Mouse (Mus musculus) left cerebral cortex, postnatal 36 days (tissue): ENCODE data around the gene Mphosph8. TPM values are rescaled to one million over a fixed set of nuclear protein-coding genes. Genes with fewer than 3 reads are reported as not detected.

Experiments used
- DNase-seq, 2 experiments: peaks; one replicate each; pipeline ENCODE4 v3.0.0; 2021 to 2022; ENCODE audit warnings: low spot score in 2 of 2, mixed read lengths in 1 of 2
- intact Hi-C: fragments of 180-260 bp; cut with DNase I; formaldehyde crosslinking; loops from one replicate; pipeline ENCODE4 v1.15.1; 2025
- total RNA-seq, 2 experiments: library from RNA; stranded (reverse); gene quantifications; 2 replicates each; pipeline ENCODE4 v1.2.3; 2021

The Mphosph8 gene
- 10 to 100 TPM; 46.6 to 59.0 TPM for total RNA-seq

- DNase-seq: peak; percentile 100
- intact Hi-C loops: loop anchor here (5.0 kb wide), 2 partner anchors 96 to 219 kb away; partner anchors contain the start of gene Zmym2
These were observed at the start of gene Mphosph8 for GRCm38 (mm10) chr14:56667969-56668802. TSS of gene Mphosph8 (plus strand) at chr14:56668248.

DNA sequence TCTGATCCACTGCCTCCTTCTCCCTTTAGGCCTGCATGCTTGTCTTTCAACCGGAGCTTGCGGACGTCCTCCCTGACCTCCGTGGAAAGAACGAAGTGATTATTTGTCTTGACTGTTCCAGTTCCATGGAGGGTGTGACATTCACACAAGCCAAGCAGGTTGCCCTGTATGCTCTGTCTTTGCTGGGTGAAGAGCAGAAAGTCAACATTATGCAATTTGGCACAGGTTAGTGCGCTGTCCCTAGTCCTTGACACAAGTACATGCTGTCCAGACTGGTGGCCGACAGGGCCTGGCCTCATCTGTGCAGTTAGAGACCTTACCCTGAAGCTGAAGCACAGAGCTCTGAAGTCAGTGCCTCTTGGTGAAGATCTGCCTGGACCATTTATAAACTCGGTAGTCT lies 47.6 kb upstream of the Mphosph8 start:
- intact Hi-C loops: no loop called here
- no peak for DNase-seq

GRCm38 (mm10) chr14:56626202-56626601 lies 41.8 kb upstream of the Mphosph8 start:
- DNase-seq: no peak
- intact Hi-C loops: no loop called here

DNA sequence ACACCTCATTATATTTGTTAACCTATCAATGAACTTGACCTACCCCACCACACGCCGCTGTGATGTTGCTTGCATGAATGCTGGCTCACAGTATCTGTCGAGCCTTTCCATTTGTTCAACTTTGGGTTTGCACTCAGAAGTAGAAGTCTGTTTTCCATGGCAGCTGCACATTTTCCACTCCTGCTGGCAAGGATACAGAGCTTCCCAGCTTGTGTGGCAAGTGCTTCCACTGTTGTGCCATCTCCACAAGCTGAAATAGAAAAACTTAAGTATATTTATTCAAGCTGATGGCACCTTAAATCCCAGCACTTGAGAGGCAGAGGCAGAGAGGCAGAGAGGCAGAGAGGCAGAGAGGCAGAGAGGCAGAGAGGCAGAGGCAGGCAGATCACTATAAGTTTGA lies 39.7 kb upstream of the Mphosph8 start:
- DNase-seq: peak; percentile 16 to 25
- intact Hi-C loops: no loop called here

DNA sequence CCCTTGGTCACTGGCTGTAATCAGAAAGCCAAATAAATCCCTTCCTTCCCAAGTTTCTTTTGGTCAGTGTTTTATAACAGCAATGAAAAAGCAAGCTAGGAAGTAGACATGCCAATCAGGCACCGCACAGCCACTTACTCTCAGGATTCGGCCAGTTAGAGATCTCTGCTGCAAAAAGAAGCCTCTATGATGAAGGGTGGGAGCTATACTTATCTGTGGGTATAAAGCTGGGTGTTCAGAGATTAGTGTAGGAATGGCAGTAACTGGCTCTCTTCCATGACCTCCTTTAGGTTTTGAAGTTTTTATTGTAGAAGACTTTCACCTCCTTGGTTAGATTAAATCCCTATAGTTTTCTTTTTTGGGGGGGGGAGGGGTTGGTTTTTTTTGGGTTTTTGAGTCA lies 36.9 kb upstream of the Mphosph8 start:
- intact Hi-C loops: no loop called here
- no peak for DNase-seq

DNA sequence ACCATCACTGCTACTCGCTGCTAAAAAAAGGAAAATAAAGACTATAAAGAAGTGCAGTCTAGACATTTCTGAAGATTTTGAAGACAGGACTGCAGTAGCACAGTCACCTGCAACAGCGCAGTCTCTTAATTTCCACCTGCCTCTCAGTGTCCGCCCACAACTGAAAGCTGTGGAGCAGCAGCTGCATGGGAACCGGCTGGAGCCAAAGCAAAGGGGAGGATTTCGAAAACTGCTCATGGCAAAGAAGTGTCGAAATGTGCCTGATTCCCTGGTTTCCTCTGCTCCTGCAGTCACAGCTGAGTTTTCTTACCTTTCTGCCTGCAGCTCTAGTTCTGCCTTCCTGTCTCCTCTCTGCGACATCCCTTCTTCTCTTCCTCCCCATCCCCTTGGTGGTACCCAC lies 20.8 kb upstream of the Mphosph8 start:
- DNase-seq: no peak
- intact Hi-C loops: no loop called here

- intact Hi-C loops: no loop called here
- no peak for DNase-seq
These were observed 18.6 kb upstream of the Mphosph8 start for GRCm38 (mm10) chr14:56649448-56649847.

DNA sequence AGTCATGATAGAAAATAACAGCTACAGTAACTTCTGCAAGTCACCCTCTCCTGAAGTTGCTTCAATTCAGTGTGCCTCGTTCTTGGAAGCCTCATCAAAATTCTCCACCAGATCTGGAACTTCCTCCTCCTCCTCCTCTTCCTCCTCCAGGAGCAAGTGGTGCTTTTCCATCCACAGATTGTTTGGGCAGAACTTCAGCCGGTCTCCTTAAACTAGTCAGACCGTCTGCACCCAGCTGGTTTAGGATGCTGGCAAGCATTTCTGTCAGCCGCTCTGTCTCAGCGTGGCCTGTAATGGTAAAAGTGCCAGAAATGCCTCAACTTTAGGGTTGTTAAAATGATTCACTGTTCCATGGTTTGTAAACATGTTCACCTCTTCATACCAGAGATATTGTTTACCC lies 2.4 kb upstream of the Mphosph8 start:
- intact Hi-C loops: loop anchor here (5.0 kb wide), 2 partner anchors 93 to 222 kb away; partner anchors contain the start of gene Zmym2
- peak; percentile 9 to 22 for DNase-seq

DNA sequence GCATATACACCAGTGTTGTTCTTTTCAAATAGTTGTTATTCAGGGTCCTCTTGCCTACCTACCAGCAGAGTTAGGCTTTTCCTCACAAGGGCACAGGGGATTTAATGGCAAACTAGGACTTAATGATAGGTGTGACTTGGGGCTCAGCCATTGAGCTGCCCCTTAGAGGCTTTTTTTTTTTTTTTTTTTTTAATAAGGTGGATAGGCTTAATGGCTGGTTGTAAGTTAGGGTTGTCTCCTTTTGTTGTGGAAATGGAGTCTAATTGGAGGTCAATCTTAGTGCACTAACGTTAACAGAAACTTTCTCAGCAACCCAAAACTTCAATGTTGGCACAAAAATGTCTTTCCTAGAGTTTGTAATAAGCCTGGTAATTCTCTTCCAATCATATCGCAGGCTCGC lies 1.1 kb upstream of the Mphosph8 start:
- intact Hi-C loops: loop anchor here (5.0 kb wide), 2 partner anchors 95 to 220 kb away; partner anchors contain the start of gene Zmym2
- no peak for DNase-seq

DNA sequence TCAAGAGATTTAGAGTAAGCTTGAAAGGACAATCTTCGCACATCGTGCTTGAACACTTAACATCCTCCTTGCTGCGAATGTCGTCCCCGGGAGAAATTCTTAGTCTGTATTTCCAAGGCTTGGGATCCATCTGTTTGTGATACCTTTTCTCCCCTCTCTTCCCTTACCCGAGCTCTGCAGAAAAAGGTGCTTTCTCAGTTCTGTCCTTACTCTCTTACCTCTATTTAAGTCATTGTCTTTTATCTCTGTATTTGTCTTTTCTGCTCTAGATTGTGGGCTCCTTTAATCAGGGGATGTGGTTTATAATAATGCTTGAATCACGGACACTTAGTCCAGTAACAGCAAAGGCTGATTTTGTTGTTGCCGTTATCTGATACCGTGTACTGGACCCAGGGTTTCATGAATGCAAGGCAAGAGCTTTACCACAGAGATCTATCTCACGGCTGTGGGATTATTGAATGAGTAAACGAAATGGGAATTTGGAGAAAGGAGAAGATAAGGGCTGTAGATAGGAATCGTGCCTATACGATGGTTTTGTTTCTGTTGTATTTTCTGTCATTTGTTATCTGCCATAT lies 1.1 kb downstream of the Mphosph8 start:
- DNase-seq: no peak
- intact Hi-C loops: loop anchor here (5.0 kb wide), 2 partner anchors 97 to 218 kb away; partner anchors contain the start of gene Zmym2

DNA sequence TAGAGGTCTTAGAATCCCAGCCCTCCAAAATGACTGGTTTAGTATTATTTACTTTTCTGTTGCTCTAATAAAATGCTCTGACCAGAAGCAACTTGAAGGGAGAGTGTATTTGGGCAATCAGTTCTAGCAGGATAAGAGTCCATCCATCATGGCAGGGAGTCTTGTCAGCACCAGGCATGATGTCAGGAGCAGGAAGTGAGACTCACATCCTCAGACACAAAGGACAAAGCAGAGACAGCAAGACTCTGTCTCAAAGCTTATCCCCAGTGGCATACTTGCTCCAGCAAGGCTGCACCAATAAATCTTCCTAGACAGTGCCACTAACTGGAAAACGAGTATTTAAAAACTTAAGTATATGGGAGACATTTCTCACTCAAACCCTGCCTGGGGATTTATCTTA lies 17.4 kb downstream of the Mphosph8 start:
- no peak for DNase-seq
- intact Hi-C loops: no loop called here

- DNase-seq: no peak
- intact Hi-C loops: no loop called here
These were observed 21.1 kb downstream of the Mphosph8 start for GRCm38 (mm10) chr14:56689116-56689515.

- DNase-seq: peak in 1 of 2 experiments; percentile 17
- intact Hi-C loops: loop anchor here (10.0 kb wide), 1 partner anchor 105 kb away; no protein-coding TSS in a partner anchor
These were observed 21.7 kb downstream of the Mphosph8 start for GRCm38 (mm10) chr14:56689766-56690165.

DNA sequence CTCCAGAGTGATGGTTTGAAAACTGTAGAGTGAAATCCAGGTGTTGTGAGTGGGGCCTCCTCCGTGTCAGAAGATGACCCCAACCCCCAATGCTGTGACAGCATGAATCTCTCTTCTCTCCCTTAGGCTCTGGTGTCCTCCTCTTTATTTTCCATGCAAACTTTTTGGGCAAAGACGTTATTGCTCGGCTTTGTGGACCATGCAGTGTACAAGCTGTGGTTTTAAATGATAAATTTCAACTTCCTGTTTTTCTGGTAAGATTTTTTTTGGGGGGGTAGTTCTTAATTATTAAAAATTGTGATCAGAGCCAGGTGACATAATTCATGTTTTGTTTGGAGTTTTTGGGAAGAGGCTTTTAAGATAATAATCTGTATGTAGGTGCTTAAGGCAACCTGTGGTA lies 27.4 kb downstream of the Mphosph8 start:
- intact Hi-C loops: loop anchor here (10.0 kb wide), 1 partner anchor 99 kb away; no protein-coding TSS in a partner anchor
- DNase-seq: no peak

DNA sequence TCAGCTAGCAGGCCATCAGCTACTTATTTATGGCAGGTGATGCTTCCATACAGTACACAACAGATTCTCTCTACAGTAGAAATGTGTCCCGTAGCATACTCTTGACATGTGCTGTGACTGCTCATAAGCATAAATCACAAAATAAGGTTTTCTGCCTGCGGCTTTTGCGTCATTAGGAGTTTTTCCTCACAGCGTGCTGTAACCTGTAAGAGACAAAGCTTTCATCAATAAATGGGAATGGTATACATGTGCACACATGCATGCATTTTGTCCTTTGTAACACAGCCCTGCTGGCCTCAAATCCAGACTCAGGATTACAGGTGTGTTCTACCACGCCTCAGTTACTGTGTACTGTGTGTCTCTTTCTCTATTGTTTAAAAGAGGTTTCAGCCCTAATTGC lies 29.8 kb downstream of the Mphosph8 start:
- intact Hi-C loops: loop anchor here (10.0 kb wide), 1 partner anchor 97 kb away; no protein-coding TSS in a partner anchor
- no peak for DNase-seq

GRCm38 (mm10) chr14:56702644-56703043 lies 34.6 kb downstream of the Mphosph8 start:
- DNase-seq: no peak
- intact Hi-C loops: no loop called here

DNA sequence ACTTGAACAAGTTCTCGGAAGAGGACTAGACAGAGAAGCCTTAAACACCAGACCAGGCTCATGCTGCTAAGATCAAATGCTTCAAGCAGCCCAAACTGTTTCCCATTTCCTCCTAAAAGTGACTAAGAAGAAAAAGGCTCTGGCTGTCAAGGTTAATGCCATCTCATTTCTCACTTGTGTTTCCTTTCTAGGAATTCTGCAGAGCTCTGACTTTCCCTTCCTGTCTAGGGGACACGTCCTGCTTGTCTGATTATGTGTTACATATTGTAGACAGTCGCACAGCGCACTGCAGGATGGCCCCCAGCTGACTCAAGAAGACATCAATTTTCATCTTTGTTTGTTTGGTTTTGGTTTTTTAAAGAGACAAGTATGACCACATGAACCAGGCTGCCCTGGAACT lies 37.6 kb downstream of the Mphosph8 start:
- intact Hi-C loops: no loop called here

GRCm38 (mm10) chr14:56726493-56726892 lies 58.4 kb downstream of the Mphosph8 start:
- intact Hi-C loops: no loop called here

More for the DNA sequence above, 37.6 kb downstream of the Mphosph8 start:
- no peak for DNase-seq

DNA sequence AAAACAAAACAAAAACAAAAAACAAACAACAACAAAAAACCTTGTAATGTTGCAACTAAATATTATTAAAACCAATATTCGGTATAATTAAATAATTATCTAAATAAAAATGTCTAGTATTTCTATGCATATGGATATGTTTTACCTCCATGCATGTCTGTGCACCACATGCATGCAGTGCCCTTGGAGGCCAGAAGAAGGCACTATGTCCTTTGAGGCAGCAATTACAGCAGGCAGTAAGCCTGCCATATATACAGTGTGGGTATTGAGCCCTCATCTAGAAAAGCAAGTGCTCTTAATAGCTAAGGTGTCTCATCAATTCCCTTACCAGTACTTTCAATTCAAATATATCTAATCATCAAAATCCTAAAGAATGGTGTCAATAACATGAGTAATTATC lies 72.1 kb downstream of the Mphosph8 start:
- no peak for DNase-seq
- intact Hi-C loops: no loop called here

More at GRCm38 (mm10) chr14:56726493-56726892, 58.4 kb downstream of the Mphosph8 start:
- DNase-seq: no peak
